Mouse (Mus musculus) ovary, adult 2 months (tissue): ENCODE measurements around the gene Krtap14. TPM values are rescaled to one million over a fixed set of nuclear protein-coding genes. Genes with fewer than 3 reads are reported as not detected.

ENCODE experiments used
- polyA plus RNA-seq: library from polyadenylated mRNA; depleted of rRNA; stranded (reverse); fragments of >200 nt; gene quantifications from 2 replicates; pipeline ENCODE4 v1.2.3, GENCODE M21; 2012; rRNA removed

Krtap14 gene
- polyA plus RNA-seq = not detected in 2 replicates

DNA sequence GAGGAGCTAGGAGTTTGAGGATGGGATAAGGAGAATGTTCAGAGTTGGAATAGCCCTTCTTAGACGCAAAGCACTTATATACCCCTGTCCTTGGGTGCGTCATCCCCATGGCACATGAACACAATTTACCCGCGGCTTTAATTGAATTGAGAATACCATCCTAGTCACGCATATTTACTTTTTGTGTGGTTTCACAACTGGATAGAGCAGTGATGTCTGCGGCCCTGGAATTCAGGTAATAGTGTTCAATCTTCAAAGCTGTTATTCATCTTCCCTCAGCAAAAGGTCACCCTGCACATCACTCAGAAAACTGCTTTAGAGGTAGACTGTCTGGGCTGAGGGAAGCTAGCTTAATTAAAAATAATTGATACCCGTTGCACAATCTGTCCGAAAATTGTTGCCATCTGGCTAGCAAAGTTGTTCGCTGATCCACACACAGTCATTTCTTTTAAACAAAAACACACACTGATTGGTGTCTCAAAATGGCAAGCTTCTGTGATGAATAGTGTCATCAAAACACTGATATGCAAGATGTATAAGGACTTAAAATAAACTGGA, at the start of gene Krtap14:
Krtap14 (minus strand) TSS at position 51 of the 558 bp plus-strand sequence.

DNA sequence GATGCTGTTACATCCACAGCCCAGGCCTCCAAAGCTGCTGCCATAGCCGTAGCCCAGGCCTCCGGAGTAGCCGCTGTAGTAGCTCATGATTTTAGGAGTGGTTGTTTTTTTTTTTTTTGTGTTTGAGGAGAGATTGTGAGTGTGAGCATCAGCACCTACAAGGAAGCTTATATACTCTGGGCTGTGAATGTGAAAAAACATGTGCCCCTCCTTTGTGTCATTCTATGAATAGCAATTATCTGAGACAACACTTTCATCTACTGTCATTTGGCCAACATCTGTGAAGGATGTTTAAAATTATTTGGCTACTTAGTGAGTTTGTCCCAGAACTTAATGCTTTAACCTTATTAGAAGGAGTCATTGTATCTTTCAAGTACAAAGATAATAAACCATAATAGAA, 48.2 kb upstream of the Krtap14 start, which contains the start of gene Krtap19-2:
Krtap19-2 (minus strand) TSS at position 101 of the 400 bp plus-strand sequence.

DNA sequence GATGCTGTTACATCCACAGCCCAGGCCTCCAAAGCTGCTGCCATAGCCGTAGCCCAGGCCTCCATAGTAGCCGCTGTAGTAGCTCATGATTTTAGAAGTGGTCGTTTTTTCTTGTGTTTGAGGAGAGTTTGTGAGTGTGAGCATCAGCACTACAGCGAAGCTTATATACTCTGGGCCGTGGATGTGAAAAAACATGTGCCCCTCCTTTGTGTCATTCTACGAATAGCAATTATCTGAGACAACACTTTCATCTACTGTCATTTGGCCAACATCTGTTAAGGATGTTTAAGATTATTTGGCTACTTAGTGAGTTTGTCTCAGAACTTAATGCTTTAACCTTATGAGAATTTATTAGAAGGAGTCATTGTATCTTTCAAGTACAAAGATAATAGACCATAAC, 43.4 kb upstream of the Krtap14 start, which contains the start of gene Krtap19-1:
Krtap19-1 (minus strand) TSS at position 101 of the 400 bp plus-strand sequence.

DNA sequence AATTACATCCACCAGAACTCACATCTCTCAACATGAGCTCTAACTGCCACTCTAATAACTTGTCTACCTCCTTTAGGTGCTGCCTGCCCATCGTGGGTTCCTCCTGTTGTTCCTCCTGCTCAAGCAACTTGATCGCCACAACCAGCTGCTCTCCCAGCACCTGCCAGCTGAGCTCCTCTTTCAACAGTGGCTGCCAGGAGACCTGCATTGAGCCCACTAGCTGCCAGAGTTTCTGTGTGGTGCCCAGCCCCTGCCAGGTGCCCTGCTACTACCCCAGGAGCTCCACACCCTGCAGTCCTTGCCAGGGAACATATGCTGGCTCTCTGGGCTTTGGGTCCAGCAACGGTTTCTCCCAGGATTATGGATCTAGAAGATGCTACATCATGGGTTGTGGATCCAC, 5.9 kb downstream of the Krtap14 start, which contains the start of gene Krtap15:
Krtap15 (plus strand) TSS at position 150 of the 400 bp plus-strand sequence.

DNA sequence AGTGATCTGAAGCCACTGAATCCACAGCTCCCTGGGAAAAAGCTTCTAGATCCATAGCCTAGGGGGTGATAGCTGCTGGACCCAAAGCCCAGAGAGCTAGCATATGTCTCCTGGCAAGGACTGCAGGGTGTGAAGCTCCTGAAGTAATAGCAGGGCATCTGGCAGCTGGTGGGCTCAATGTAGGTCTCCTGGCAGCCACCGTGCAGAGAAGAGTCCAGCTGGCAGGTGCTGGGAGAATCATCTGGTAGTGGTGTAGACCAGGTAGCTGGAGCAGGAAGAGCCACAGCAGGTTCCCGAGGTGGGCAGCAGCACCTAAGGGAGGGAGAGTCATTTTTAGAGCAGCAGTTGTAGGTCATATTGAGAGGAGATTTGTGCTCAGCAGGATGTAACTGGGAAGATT, 14.1 kb downstream of the Krtap14 start, which contains the start of gene Gm20741:
Gm20741 (minus strand) TSS at position 394 of the 400 bp plus-strand sequence.

DNA sequence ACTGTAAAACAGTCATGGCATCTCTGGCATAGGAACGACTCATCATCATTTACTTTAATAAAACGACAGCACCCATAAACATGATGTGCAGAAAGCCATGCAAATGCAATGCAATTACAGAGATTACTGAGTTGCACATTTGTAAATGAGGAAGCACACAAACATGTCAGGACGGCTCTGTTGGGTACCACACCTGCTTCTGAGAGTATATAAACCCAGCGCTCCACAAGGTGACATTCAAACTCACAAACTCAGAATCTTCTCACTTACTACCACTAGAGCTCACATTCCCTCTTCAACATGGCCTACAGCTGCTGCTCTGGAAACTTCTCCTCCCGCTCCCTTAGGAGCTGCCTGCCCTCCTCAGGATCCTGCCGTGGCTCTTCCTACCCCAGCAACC, 48.3 kb downstream of the Krtap14 start, which contains the start of gene Gm5965:
Gm5965 (plus strand) TSS at position 301 of the 400 bp plus-strand sequence.

DNA sequence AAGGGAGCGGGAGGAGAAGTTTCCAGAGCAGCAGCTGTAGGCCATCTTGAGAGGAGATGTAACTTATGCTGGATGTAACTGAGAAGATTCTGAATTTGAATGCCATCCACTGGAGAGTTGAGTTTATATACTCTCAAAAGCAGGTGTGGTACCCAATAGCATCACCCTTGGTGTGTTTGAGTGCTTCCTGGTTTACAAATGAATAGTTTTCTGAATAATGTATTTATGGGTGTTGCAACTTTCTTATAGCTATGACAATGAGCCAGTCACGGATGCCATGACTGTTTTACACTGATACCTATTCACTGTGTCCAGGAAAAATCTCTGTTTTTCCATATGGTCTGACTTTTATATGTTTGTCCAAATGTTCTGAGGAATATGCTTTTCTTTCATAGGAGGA, 51.8 kb downstream of the Krtap14 start, which contains the start of gene 2310057N15Rik:
2310057N15Rik (minus strand) TSS at position 101 of the 400 bp plus-strand sequence.

Other genes starting within 250 kb of the Krtap14 start
- gene Krtap24-1, start 213.9 kb downstream of the Krtap14 start, polyA plus RNA-seq = not detected in 2 replicates
- not detected in 2 replicates for gene 2310079G19Rik, start 198.5 kb downstream of the Krtap14 start, polyA plus RNA-seq
- not detected in 2 replicates for gene Krtap26-1, start 178.3 kb downstream of the Krtap14 start, polyA plus RNA-seq
- gene Krtap27-1, start 154.5 kb downstream of the Krtap14 start, polyA plus RNA-seq = not detected in 2 replicates
- gene 2310061N02Rik, start 118.2 kb downstream of the Krtap14 start, polyA plus RNA-seq = not detected in 2 replicates
- not detected in 2 replicates for gene Krtap13-1, start 97.3 kb downstream of the Krtap14 start, polyA plus RNA-seq
- not detected in 2 replicates for gene Krtap13, start 74.5 kb downstream of the Krtap14 start, polyA plus RNA-seq
- gene 2310034C09Rik, start 67.3 kb downstream of the Krtap14 start, polyA plus RNA-seq = not detected in 2 replicates
- gene 2310057N15Rik, start 51.9 kb downstream of the Krtap14 start, polyA plus RNA-seq = not detected in 2 replicates
- not detected in 2 replicates for gene Gm5965, start 48.2 kb downstream of the Krtap14 start, polyA plus RNA-seq
- gene Gm20741, start 13.9 kb downstream of the Krtap14 start, polyA plus RNA-seq = not detected in 2 replicates
- not detected in 2 replicates for gene Krtap15, start 5.9 kb downstream of the Krtap14 start, polyA plus RNA-seq
- not detected in 2 replicates for gene Krtap19-1, start 43.3 kb upstream of the Krtap14 start, polyA plus RNA-seq
- not detected in 2 replicates for gene Krtap19-2, start 48.1 kb upstream of the Krtap14 start, polyA plus RNA-seq
- gene Krtap19-3, start 51.9 kb upstream of the Krtap14 start, polyA plus RNA-seq = not detected in 2 replicates
- gene Krtap19-4, start 58.9 kb upstream of the Krtap14 start, polyA plus RNA-seq = not detected in 2 replicates
- gene Krtap19-5, start 70.3 kb upstream of the Krtap14 start, polyA plus RNA-seq = not detected in 2 replicates
- gene Krtap19-9b, start 106.1 kb upstream of the Krtap14 start, polyA plus RNA-seq = not detected in 2 replicates
- gene Krtap16-3, start 136.7 kb upstream of the Krtap14 start, polyA plus RNA-seq = not detected in 2 replicates
- not detected in 2 replicates for gene Krtap22-2, start 184.6 kb upstream of the Krtap14 start, polyA plus RNA-seq
- not detected in 2 replicates for gene Gm10229, start 189.1 kb upstream of the Krtap14 start, polyA plus RNA-seq
- not detected in 2 replicates for gene Krtap6-1, start 205.6 kb upstream of the Krtap14 start, polyA plus RNA-seq
- not detected in 2 replicates for gene Gm10228, start 215.3 kb upstream of the Krtap14 start, polyA plus RNA-seq
- not detected in 2 replicates for gene Krtap6-5, start 221.7 kb upstream of the Krtap14 start, polyA plus RNA-seq
- gene 1110025L11Rik, start 237.9 kb upstream of the Krtap14 start, polyA plus RNA-seq = not detected in 2 replicates